Mouse (Mus musculus) right cerebral cortex, postnatal 10 days (tissue): ENCODE data around the gene Zeb2.
A peak's percentile ranks its signal among the peaks of the same experiment; 100 is the strongest.
"Not testable (repeated sequence)": the region's sequence is repeated elsewhere in the genome, so short reads cannot be mapped to it uniquely, and the experiment has no call there.

ENCODE experiments used
- DNase-seq, 2 experiments: peaks; one replicate each; pipeline ENCODE4 v3.0.0; 2021; ENCODE audit warnings: low spot score in 2 of 2

The Zeb2 gene

GRCm38 (mm10) chr2:45112021-45112747, 5.0 kb downstream of the Zeb2 start:
- no peak for DNase-seq

- DNase-seq, result not testable (repeated sequence)
Observed at GRCm38 (mm10) chr2:45111571-45111970, 5.6 kb downstream of the Zeb2 start.

GRCm38 (mm10) chr2:45110757-45111411, 6.3 kb downstream of the Zeb2 start:
- peak; percentile 70 to 73 for DNase-seq

- DNase-seq, result peak in 1 of 2 experiments; percentile 61
Observed at GRCm38 (mm10) chr2:45109951-45110756, 7.0 kb downstream of the Zeb2 start.

GRCm38 (mm10) chr2:45109161-45109950, 7.8 kb downstream of the Zeb2 start:
- no peak for DNase-seq

- DNase-seq, result peak in 1 of 2 experiments; percentile 73
Observed at GRCm38 (mm10) chr2:45108521-45109091, 8.6 kb downstream of the Zeb2 start.

GRCm38 (mm10) chr2:45107555-45107954, 9.6 kb downstream of the Zeb2 start:
- DNase-seq, result no peak

GRCm38 (mm10) chr2:45105922-45106851, 11.0 kb downstream of the Zeb2 start:
- no peak for DNase-seq

- no peak for DNase-seq
Observed at GRCm38 (mm10) chr2:45105281-45105721, 11.9 kb downstream of the Zeb2 start.

GRCm38 (mm10) chr2:45104511-45105055, 12.6 kb downstream of the Zeb2 start:
- DNase-seq, result no peak

- DNase-seq, result no peak
Observed at GRCm38 (mm10) chr2:45104066-45104465, 13.1 kb downstream of the Zeb2 start.

- DNase-seq, result no peak
Observed at GRCm38 (mm10) chr2:45103021-45103983, 13.9 kb downstream of the Zeb2 start.

GRCm38 (mm10) chr2:45102191-45102638, 15.0 kb downstream of the Zeb2 start:
- DNase-seq, result no peak

GRCm38 (mm10) chr2:45101586-45101985, 15.6 kb downstream of the Zeb2 start:
- no peak for DNase-seq

- no peak for DNase-seq
Observed at GRCm38 (mm10) chr2:45101040-45101439, 16.2 kb downstream of the Zeb2 start.

GRCm38 (mm10) chr2:45100628-45101027, 16.6 kb downstream of the Zeb2 start:
- DNase-seq, result no peak

GRCm38 (mm10) chr2:45100017-45100416, 17.2 kb downstream of the Zeb2 start:
- no peak for DNase-seq

GRCm38 (mm10) chr2:45099081-45099480, 18.1 kb downstream of the Zeb2 start:
- DNase-seq, result peak in 1 of 2 experiments; percentile 44
